Mouse (Mus musculus) gastrocnemius, adult 8-10 months (tissue): ENCODE results near the gene Cd4. TPM values are rescaled to one million over a fixed set of nuclear protein-coding genes. Genes with fewer than 3 reads are reported as not detected.

Experiments
- DNase-seq, 2 experiments: peaks; one replicate each; pipeline ENCODE4 v3.0.0; 2022; ENCODE audit warnings: low spot score in 2 of 2
- total RNA-seq, 4 experiments: library from RNA; stranded (reverse); gene quantifications; 2 replicates each; pipeline ENCODE4 v1.2.4; 2022

The Cd4 gene
- total RNA-seq, 4 experiments from 2014 or later: 0.11 TPM; not detected in 3

- DNase-seq: no peak
Measured at GRCm38 (mm10) chr6:124814858-124815774, 72.9 kb downstream of the Cd4 start.

Other genes starting within 250 kb of the Cd4 start
- 10 to 100 TPM; 12.6 to 18.1 (median 15.6) TPM for gene Lpcat3, start 225.2 kb downstream of the Cd4 start, total RNA-seq
- gene Emg1, start 176.0 kb downstream of the Cd4 start, total RNA-seq: 10 to 100 TPM; 62.1 to 74.4 (median 66.1) TPM
- gene Phb2, start 175.9 kb downstream of the Cd4 start, total RNA-seq: 100 to 1,000 TPM; 140 to 157 (median 153) TPM
- 1 to 10 TPM in 3 of 4 experiments, under 1 TPM in 1; 0.80 to 2.0 (median 1.2) TPM for gene Ptpn6, start 149.5 kb downstream of the Cd4 start, total RNA-seq
- gene Grcc10, start 146.8 kb downstream of the Cd4 start, total RNA-seq: 100 to 1,000 TPM; 146 to 173 (median 164) TPM
- gene Gm45234, start 132.2 kb downstream of the Cd4 start, total RNA-seq: not detected
- gene Atn1, start 131.7 kb downstream of the Cd4 start, total RNA-seq: 10 to 100 TPM; 41.9 to 59.4 (median 49.2) TPM
- 1 to 10 TPM in 3 of 4 experiments, under 1 TPM in 1; 0.75 to 1.4 (median 1.1) TPM for gene Eno2, start 118.5 kb downstream of the Cd4 start, total RNA-seq
- not detected for gene Lrrc23, start 108.5 kb downstream of the Cd4 start, total RNA-seq
- gene Spsb2, start 79.6 kb downstream of the Cd4 start, total RNA-seq: 1 to 10 TPM; 1.9 to 4.1 (median 2.9) TPM
- 1,000 to 10,000 TPM; 2,418 to 2,798 (median 2,572) TPM for gene Tpi1, start 73.9 kb downstream of the Cd4 start, total RNA-seq
- 10 to 100 TPM; 44.3 to 48.1 (median 45.2) TPM for gene Usp5, start 58.7 kb downstream of the Cd4 start, total RNA-seq
- under 1 TPM; 0.31 to 0.51 (median 0.37) TPM for gene Cdca3, start 58.7 kb downstream of the Cd4 start, total RNA-seq
- 1 to 10 TPM in 2 of 4 experiments, under 1 TPM in 2; 0.70 to 1.1 (median 1.0) TPM for gene Gnb3, start 47.9 kb downstream of the Cd4 start, total RNA-seq
- gene P3h3, start 30.5 kb downstream of the Cd4 start, total RNA-seq: 1 to 10 TPM; 2.0 to 4.5 (median 3.3) TPM
- not detected for gene Gpr162, start 24.2 kb downstream of the Cd4 start, total RNA-seq
- gene Lag3, start 23.5 kb upstream of the Cd4 start, total RNA-seq: under 1 TPM in 1 of 4 experiments, not detected in 3; 0.31 TPM
- 10 to 100 TPM; 64.6 to 83.2 (median 76.8) TPM for gene Ptms, start 31.9 kb upstream of the Cd4 start, total RNA-seq
- 100 to 1,000 TPM; 192 to 219 (median 202) TPM for gene Mlf2, start 43.2 kb upstream of the Cd4 start, total RNA-seq
- 100 to 1,000 TPM; 122 to 142 (median 131) TPM for gene Cops7a, start 77.3 kb upstream of the Cd4 start, total RNA-seq
- under 1 TPM in 3 of 4 experiments, not detected in 1; 0.19 to 0.70 (median 0.36) TPM for gene Pianp, start 108.5 kb upstream of the Cd4 start, total RNA-seq
- 10 to 100 TPM; 24.3 to 29.7 (median 27.4) TPM for gene Zfp384, start 120.9 kb upstream of the Cd4 start, total RNA-seq
- 10 to 100 TPM; 19.8 to 22.3 (median 20.7) TPM for gene Ing4, start 151.5 kb upstream of the Cd4 start, total RNA-seq
- gene Acrbp, start 161.5 kb upstream of the Cd4 start, total RNA-seq: 1 to 10 TPM in 3 of 4 experiments, under 1 TPM in 1; 0.97 to 2.5 (median 1.5) TPM
- under 1 TPM in 1 of 4 experiments, not detected in 3; 0.20 TPM for gene Lpar5, start 179.7 kb upstream of the Cd4 start, total RNA-seq
- gene Chd4, start 207.8 kb upstream of the Cd4 start, total RNA-seq: 10 to 100 TPM; 72.6 to 77.3 (median 74.3) TPM
- 10 to 100 TPM; 16.3 to 21.1 (median 19.0) TPM for gene Nop2, start 243.7 kb upstream of the Cd4 start, total RNA-seq